9 mouse cellular contexts compared by ENCODE assay signal in genomic region chr8:120228781-120229573, GRCm38 (mm10). TPM values are rescaled to one million over a fixed set of nuclear protein-coding genes. Genes with fewer than 3 reads are reported as not detected.
DNase-seq lines count a peak whose midpoint lies in the region; ATAC-seq lines count a peak whose summit lies in the region.
"Had no signal": no experiment of that assay in that cellular context is flagged by ENCODE, and none has a peak within 500 bp of the region (broad histone marks: within the 10 kb centered on the region; RNA-seq: fewer than 3 reads in every experiment).

No protein-coding gene starts in this region.

- WGBS in heart, embryonic 16.5 days, result under 1% methylated on average over 125 of the region's 125 CpGs
- WGBS in neural tube, embryonic 12.5 days, result under 1% methylated on average over 116 of the region's 125 CpGs

- no peak overlapping the region for H3K27ac ChIP-seq in heart, embryonic 16.5 days (ENCODE audit: low read length)
- H3K27ac ChIP-seq in neural tube, embryonic 12.5 days, result peak overlapping the region; percentile 72

- H3K36me3 ChIP-seq in heart, embryonic 16.5 days (ENCODE audit: control insufficient read depth, insufficient read depth), result no peaks in the 10 kb centered on the region
- H3K36me3 ChIP-seq in neural tube, embryonic 12.5 days, result no peaks in the 10 kb centered on the region

- peak overlapping the region; percentile 77 for H3K9ac ChIP-seq in heart, embryonic 16.5 days (ENCODE audit: low read length)
- H3K9ac ChIP-seq in neural tube, embryonic 12.5 days, result peak overlapping the region; percentile 84

- peaks cover 14% of the 10 kb centered on the region for H3K27me3 ChIP-seq in heart, embryonic 16.5 days (ENCODE audit: control insufficient read depth, insufficient read depth, low read length)
- H3K27me3 ChIP-seq in neural tube, embryonic 12.5 days (replicated peaks), result peaks cover 13% of the 10 kb centered on the region

- peak overlapping the region; percentile 95 for H3K4me2 ChIP-seq in heart, embryonic 16.5 days (ENCODE audit: low read depth, low read length)
- H3K4me2 ChIP-seq in neural tube, embryonic 12.5 days (replicated peaks), result peak overlapping the region; percentile 98

- peaks cover 34% of the 10 kb centered on the region for H3K4me1 ChIP-seq in heart, embryonic 16.5 days (ENCODE audit: control insufficient read depth, insufficient read depth, low read length)
- peaks cover 91% of the 10 kb centered on the region for H3K4me1 ChIP-seq in neural tube, embryonic 12.5 days

- DNase-seq in adrenal gland, adult (ENCODE audit: inconsistent age in 2 of 2, low spot score in 1 of 2), result peak; percentile 63 to 80
- no peak for DNase-seq in adrenal gland, adult 8-10 months
- DNase-seq in thymus, postnatal 4 days, result peak; percentile 57
- no peak for DNase-seq in thymus, postnatal 25 days
- peak; percentile 65 to 75 for DNase-seq in left cerebral cortex, postnatal 36 days (ENCODE audit: low spot score in 2 of 2)
- no peak for DNase-seq in layer of hippocampus, adult 9-10 months (ENCODE audit: low spot score)

- no peak for ATAC-seq in heart, embryonic 16.5 days (replicated peaks; ENCODE audit: extremely low read depth, insufficient read depth, low FRiP score)
- ATAC-seq in neural tube, embryonic 12.5 days (ENCODE audit: low FRiP score, low read depth), result peak; percentile 7; the same call in 1 of the 2 replicates

- H3K4me3 ChIP-seq in heart, embryonic 16.5 days (ENCODE audit: low read length), result peak overlapping the region; percentile 60
- peak overlapping the region; percentile 69 for H3K4me3 ChIP-seq in neural tube, embryonic 12.5 days

- intact Hi-C loops in left cerebral cortex, postnatal 36 days (cut with DNase I), result loop anchor here (5.0 kb wide), 1 partner anchor 33 kb away; no protein-coding TSS in a partner anchor

- H3K9me3 ChIP-seq in heart, embryonic 16.5 days (replicated peaks; ENCODE audit: control insufficient read depth, low read length), result no peaks in the 10 kb centered on the region
- H3K9me3 ChIP-seq in neural tube, embryonic 12.5 days, result no peaks in the 10 kb centered on the region

RNA-seq across cellular contexts. Expression of gene Gse1, which starts 0.7 kb away (rescaled TPM):
- total RNA-seq in adrenal gland, adult 8-10 months (2022), result 10 to 100 TPM; 30.7 to 64.5 (median 48.4) TPM
- 7.7 and 9.7 TPM in 2 replicates for polyA plus RNA-seq in heart, embryonic 16.5 days (2015; fragmentation: Nextera tagmentation; extraction: Ambion mirVana)
- 10 to 100 TPM; 64.1 to 87.6 TPM for total RNA-seq in left cerebral cortex, postnatal 36 days (2021)
- 26.0 and 30.5 TPM in 2 replicates for polyA plus RNA-seq in neural tube, embryonic 12.5 days (2016; fragmentation: Nextera tagmentation; extraction: Ambion mirVana)

RNA-seq across cellular contexts. Expression of gene Fam92b, which starts 51.7 kb away (rescaled TPM):
- total RNA-seq in adrenal gland, adult 8-10 months (2022), result 1 to 10 TPM in 3 of 4 experiments, under 1 TPM in 1; 0.99 to 4.1 (median 2.6) TPM
- polyA plus RNA-seq in heart, embryonic 16.5 days (2015; fragmentation: Nextera tagmentation; extraction: Ambion mirVana), result 0.66 and 0.79 TPM in 2 replicates
- total RNA-seq in left cerebral cortex, postnatal 36 days (2021), result under 1 TPM; 0.27 to 0.45 TPM
- 0.89 and 1.3 TPM in 2 replicates for polyA plus RNA-seq in neural tube, embryonic 12.5 days (2016; fragmentation: Nextera tagmentation; extraction: Ambion mirVana)
- total RNA-seq: hematopoietic stem cell, adult 5-6 weeks had no signal

Comparison
In these comparisons a context has a peak if more than half of its experiments do, and no peak if none do; other contexts are left out.
1. DNase-seq: peak in adrenal gland, adult (2 of 2), thymus, postnatal 4 days (single experiment) and left cerebral cortex, postnatal 36 days (2 of 2); none in adrenal gland, adult 8-10 months (single experiment), thymus, postnatal 25 days (single experiment) and layer of hippocampus, adult 9-10 months (single experiment).